Mouse (Mus musculus) frontal cortex, postnatal 10 days (tissue): ENCODE data around the gene Itga9.
A peak's percentile ranks its signal among the peaks of the same experiment; 100 is the strongest.
"Not testable (repeated sequence)": the region's sequence is repeated elsewhere in the genome, so short reads cannot be mapped to it uniquely, and the experiment has no call there.

ENCODE experiments used
- DNase-seq, 2 experiments: peaks; one replicate each; pipeline ENCODE4 v3.0.0; 2022; ENCODE audit warnings: low spot score in 2 of 2, mixed read lengths in 1 of 2

The Itga9 gene

GRCm38 (mm10) chr9:118606148-118606816, at the start of gene Itga9:
Gene Itga9 (plus strand): TSS chr9:118606690.
- DNase-seq = peak; percentile 27 to 69

- peak; percentile 25 to 42 for DNase-seq
Measured at GRCm38 (mm10) chr9:118556951-118557780, 49.3 kb upstream of the Itga9 start.

DNA sequence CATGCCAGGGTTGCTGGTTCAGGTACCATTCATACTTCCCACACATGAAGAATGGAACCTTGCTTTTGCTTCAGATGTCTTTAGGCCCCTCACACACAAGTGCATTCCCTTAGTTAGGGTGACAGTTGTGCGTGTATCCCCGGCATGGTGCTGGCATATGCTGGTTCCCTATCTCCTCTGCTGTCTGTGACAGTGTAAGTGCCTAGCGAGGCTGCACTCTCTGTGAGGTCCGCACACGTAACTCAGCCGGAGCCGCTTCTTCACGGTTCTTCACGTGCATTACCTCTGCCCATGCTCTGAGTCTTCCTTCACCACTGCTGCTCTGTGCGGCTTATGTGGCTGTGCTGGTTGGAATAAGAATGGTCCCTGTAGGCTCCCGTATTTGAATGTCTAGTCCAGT, 43.1 kb upstream of the Itga9 start:
- no peak for DNase-seq

DNA sequence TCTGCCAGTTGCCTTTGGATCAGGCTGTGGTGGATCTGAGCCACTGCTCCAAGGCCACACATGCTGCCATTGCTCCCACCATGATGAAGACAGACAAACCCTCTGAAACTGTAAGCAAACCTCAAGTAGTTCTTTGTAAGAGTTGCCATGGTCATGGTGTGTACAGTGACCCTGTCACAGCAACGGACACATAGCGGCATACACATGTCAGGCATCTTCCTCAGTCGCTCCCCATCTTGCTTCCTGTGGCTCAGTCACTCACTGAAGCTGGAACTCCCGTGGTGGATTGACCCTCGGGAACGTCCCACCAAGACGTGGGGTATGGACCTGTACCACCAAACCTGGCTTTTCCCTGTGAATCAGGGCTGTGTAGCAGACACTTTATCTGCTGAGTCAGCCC, 42.6 kb upstream of the Itga9 start:
- DNase-seq = no peak

DNA sequence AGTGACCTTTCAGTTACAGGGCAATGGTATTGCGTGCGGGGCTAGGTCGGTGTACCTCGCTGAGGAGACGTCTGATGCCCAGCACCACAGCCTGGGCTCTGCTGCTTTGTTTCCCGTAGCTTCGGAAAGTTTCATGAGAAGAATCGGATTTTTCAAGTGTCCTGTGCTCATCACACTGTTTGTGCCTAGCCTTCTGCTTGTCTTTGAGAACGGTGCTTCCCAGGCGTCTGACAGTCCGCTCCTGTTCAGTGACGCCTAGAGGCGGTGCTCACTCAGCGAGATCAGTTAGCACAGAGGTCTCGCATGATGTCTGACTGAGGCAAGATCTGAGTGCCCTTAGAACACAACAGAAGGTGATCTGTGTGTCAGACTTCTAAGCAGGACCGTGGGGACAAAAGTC, 41.8 kb upstream of the Itga9 start:
- DNase-seq = no peak

GRCm38 (mm10) chr9:118569328-118569727, 37.2 kb upstream of the Itga9 start:
- no peak for DNase-seq

DNA sequence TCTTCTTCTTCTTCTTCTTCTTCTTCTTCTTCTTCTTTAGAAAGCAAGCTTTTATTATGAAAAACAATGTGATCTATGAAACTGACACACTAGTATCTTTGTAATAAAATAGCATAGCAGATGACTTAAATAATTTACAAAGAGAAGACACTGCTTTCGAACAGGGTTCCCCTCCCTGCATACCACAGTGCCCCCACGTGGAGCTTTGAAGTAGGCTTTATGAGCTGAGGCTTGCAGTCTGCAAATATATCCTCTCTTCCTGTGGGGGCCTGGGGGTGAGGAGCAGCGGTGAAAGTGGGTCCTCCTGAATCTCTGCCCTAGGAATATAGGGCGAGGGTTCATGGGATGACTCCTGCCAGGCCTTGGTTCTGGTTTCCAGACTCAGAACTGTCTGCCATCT, 35.6 kb upstream of the Itga9 start:
- DNase-seq = no peak

DNA sequence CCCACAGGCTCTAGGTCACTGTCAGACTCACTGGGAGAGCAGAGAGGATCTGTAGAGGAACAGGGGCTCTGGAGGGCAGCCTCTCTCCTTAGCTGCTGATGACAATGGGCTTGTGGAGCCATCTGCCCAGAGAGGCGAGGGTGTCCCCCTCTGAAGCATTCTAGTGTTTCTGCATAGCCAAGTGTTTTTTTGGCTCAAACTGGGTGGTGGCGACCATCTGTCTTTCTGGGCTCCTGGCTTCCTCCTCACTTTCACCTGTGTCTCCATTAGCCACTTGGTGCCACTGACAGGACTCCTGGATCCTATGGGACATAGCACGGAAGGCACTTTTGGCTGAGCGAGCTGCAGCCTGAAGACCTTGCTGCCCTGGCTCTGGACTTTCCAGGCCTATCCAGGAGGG, 34.8 kb upstream of the Itga9 start:
- DNase-seq = no peak

GRCm38 (mm10) chr9:118574911-118575310, 31.6 kb upstream of the Itga9 start:
- no peak for DNase-seq

- no peak for DNase-seq
Measured at GRCm38 (mm10) chr9:118580371-118580770, 26.1 kb upstream of the Itga9 start.

GRCm38 (mm10) chr9:118582757-118583156, 23.7 kb upstream of the Itga9 start:
- no peak for DNase-seq

DNA sequence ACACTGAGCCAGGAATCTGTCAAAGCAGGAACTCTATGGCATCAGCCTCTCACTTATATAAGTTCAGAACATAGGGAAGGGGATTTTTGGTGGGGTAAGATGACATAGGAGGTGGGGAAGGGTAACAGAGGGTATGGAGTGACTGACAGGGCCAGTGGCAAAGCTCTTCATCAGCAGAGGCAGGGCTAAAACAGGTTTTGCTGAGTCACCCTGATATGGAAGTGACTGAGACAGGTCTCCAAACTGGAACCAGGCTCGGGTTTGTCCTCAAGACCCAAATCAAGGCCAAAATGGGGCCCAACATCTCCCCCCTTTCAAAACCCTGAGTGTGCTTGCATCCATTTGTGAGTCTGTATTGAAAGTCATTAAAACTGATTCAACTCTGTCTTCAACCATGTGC, 21.7 kb upstream of the Itga9 start:
- no peak for DNase-seq

GRCm38 (mm10) chr9:118585998-118586397, 20.5 kb upstream of the Itga9 start:
- DNase-seq = no peak

- DNase-seq = no peak
Measured at GRCm38 (mm10) chr9:118587115-118587514, 19.4 kb upstream of the Itga9 start.

GRCm38 (mm10) chr9:118589249-118589648, 17.2 kb upstream of the Itga9 start:
- DNase-seq = no peak

GRCm38 (mm10) chr9:118590230-118590629, 16.3 kb upstream of the Itga9 start:
- DNase-seq = no peak

DNA sequence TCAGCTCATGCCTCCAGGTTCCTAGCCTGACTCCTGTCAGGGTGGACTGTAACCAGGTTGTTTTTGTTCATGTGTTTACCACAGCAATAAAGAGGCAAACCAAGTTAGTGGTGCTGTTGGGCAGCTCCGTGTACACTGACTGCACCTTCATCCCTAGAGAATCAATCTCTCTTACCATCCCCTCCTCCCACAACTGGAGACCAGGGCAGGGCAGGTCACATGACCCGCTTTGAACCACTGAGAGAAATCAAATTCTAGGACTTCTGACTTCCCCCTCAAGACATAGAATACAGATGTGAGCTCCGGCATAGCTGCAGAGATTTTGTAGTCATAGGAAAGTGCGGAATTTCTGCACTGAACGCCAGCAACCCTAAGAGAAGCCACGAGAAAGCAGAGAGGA, 14.9 kb upstream of the Itga9 start:
- no peak for DNase-seq

DNA sequence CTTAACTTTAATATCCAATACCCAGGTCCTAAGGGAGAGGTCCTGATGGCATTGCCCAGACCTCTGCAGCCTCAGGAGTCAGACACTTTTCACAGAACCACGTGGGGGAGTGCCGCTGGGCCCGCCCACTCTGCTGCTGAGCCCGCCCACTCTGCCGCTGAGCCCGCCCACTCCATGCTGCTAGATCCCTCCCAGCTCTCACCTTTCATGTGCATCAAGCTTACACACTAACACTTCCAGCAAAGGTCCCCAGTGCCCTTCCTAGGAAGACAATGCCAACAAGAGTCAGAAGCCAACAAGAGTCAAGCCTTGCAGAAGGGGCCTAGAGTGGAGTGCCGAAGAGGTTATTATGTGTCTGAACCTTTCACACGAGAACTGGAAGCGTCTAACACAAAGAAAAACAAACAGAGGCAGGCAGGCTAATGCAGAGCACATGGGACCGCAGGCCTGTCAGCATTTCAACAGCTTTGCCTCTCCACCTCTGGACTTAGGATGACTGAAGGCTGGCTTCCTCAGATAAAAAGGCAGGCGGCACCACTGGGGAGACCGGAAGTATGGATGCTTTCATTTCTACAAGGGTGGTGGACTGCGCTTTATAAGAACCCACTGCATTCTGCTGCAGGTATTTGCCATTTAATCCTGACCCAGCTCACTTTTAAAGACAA, 13.8 kb upstream of the Itga9 start:
- no peak for DNase-seq

GRCm38 (mm10) chr9:118593443-118593842, 13.0 kb upstream of the Itga9 start:
- no peak for DNase-seq

- no peak for DNase-seq
Measured at GRCm38 (mm10) chr9:118596767-118597166, 9.7 kb upstream of the Itga9 start.

DNA sequence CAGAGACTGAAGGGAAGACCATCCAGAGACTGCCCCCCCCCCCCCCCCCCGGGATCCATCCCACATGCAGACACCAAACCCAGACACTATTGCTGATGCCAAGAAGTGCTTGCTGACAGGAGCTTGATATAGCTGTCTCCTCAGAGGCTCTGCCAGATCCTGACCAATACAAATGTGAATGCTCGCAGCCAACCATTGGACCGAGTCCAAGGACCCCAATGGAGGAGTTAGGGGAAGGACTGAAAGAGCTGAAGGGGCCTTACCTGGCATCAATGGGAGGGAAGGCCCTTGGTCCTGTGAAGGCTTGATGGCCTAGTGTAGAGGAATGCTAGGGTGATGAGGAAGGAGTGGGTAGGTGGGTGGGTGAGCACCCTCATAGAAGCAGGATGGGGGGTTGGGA, 6.1 kb upstream of the Itga9 start:
- not testable (repeated sequence) for DNase-seq

DNA sequence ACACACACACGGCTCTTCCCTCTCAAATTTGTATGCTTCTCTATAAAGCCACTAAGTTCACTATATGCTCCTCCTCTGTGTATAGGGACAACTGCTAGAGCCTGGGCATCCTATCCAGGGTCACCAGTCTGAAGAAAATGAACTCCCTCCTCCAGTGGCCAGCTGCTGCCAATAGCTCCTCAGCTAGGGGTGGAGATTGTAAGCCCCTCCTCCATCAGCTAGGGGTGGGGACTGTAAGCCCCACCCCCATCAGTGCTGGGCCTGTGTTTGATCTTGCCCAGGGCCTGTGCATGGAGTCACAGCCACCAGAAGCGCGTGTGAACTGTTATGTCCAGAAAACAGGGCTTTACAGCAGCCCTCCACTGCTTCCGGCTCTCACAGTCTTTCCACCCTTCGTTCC, 3.9 kb upstream of the Itga9 start:
- DNase-seq = no peak
